Mouse (Mus musculus) erythroblast, embryonic 14.5 days (primary cell): Measurements from ENCODE around the gene Smarcd3.

Experiments
- GATA1 ChIP-seq: IDR thresholded peaks from 2 replicates; pipeline ENCODE4 v1.6.1; 2012; ENCODE audit warnings: low read length, inconsistent platforms, mixed read lengths
- TAL1 ChIP-seq: IDR thresholded peaks from 3 replicates; pipeline ENCODE4 v1.6.1; 2012; ENCODE audit warnings: low read length, inconsistent platforms, mixed read lengths

DNA sequence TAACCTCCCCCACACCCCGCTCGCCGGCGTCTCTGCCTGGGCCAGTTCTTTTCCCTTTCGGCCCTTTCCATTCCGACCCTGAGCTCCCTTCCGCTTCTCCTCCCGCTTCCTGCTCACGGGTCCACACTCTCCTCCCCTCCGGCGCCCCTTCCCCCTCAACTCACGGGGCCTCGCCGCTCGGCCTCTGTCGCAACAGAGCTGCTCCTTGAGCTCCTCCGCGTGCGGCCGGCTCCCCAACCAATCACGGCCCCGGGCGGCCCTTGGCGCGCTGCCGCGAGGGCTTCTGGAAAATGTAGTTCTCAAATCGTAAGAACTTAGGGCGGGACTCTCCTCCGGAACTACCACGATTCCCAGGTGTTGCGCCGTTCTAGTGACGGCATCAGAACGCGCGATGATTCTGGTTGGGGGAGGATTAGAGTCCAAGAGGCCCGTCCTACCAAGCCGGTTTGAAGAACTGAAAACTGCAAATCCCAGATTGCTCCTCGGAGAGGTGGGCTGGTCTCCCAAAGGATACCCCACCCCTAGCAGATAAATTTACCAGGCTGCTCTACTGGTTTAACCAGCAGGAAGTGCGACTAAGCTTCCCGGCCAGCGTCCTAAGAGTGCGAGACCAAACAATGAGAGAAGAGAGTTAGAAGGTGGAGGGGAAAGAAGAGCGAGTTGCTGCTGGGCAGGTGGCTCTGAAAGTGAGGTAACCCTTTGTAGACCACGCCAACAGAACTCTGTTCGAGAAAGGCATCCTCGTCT, 46.9 kb downstream of the Smarcd3 start, which contains the start of gene Abcf2:
- no peak for TF ChIP-seq GATA1
- no peak for TF ChIP-seq TAL1
